Mouse (Mus musculus) E14TG2a.4 (cell line): ENCODE measurements at regions not wholly inside any gene's neighbourhood (a gene's known extent, or its start where the extent isn't known, plus 50 kb on each side); places are given as distances from the start of the nearest gene placed in this dataset.

Experiments used
- CTCF ChIP-seq: conservative IDR thresholded peaks from 2 replicates; pipeline ENCODE4 v1.5.1; 2014; ENCODE audit warnings: low read length
- NANOG ChIP-seq: IDR thresholded peaks from 2 replicates; pipeline ENCODE4 v1.6.1; 2014; ENCODE audit warnings: borderline replicate concordance, low read length, mixed read lengths

GRCm38 (mm10) chr4:47933526-47933925 is 111.4 kb upstream of the Nr4a3 start:
- TF ChIP-seq CTCF (no peak), NANOG (no peak)
